Mouse (Mus musculus) brown adipose tissue, adult 24 weeks (tissue): ENCODE measurements around the gene Exoc3l2. TPM values are rescaled to one million over a fixed set of nuclear protein-coding genes. Genes with fewer than 3 reads are reported as not detected.

Experiments used
- H3K27ac ChIP-seq: fragments of 200-500 bp; replicated peaks from 2 replicates; pipeline ENCODE4 v1.5.1; 2012; ENCODE audit warnings: low read depth, mild to moderate bottlenecking, low read length
- H3K4me1 ChIP-seq: fragments of 200-500 bp; 2 replicates; pipeline ENCODE4 v1.6.1; 2012; ENCODE audit warnings: low read length, mixed read lengths; ENCODE audit not compliant: control insufficient read depth, insufficient read depth, insufficient read length
- H3K4me3 ChIP-seq: fragments of 200-500 bp; 2 replicates; pipeline ENCODE4 v1.5.1; 2012; ENCODE audit warnings: low read depth, mild to moderate bottlenecking, low read length, moderate library complexity; ENCODE audit not compliant: insufficient read depth
- polyA plus RNA-seq: library from polyadenylated mRNA; stranded (reverse); fragments of >200 nt; gene quantifications from 2 replicates; pipeline ENCODE4 v1.2.4, GENCODE M21; 2012; ENCODE audit not compliant: missing spikeins, insufficient read depth, insufficient read length

Exoc3l2 gene
- polyA plus RNA-seq, 1 experiment = 0.79 TPM

DNA sequence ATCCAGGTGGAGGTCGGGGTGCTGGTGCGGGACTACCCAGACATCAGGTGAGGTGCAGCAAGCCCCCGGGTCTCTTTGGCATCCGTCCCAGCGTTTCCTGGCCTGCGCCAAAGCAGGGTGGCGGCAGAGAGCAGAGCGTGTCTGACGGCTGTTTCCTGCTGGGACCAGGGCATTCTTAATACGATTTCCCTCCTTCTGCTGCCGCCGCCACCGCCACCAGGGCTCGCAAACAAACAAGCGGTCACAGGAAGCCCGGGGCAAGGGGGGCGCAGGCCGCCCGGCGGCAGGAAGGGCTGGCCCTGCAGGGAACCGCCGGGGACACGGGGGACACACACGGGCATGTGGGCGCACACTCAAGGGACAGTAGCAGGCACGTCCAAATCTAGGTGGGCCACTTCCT, 28.6 kb downstream of the Exoc3l2 start:
- Histone ChIP-seq H3K27ac (peak overlapping the region; percentile 41; the same call in 1 of the 2 replicates), H3K4me3 (no peak overlapping the region; the same call in 1 of the 2 replicates), H3K4me1 (peaks cover 7% of the 10 kb centered on the region)

DNA sequence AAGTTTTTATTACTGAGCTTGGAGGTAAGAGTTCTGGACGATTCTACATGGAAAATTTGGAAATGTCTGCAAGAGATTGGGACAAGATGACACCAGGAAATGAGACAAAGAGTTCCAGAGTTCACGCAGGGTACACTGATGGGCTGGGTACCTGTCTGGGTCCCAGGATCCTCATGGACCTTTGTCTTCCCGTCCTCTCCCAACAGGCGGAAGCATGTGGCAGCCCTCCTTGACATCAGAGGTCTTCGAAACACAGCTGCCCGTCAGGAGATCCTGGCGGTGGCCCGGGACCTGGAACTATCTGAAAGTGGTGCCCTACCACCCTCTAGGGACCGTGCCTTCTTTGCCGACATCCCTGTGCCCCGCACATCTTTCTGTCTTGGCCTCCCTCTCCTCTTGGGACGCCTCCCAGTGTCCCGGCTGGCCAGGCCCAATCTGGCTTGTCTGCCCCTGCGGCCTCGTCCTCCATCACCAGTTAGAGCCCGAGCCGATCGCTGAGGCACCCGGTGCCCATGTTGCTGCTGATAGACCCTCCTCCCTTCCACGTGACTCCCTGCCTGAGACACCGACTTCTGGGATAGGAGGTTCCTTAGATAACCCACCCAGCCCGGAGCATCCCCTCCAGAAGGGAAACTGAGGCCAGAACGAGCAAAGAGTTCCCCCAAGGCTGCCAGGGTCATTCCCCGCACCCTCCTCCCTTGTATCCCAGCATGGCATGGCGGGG, 31.8 kb downstream of the Exoc3l2 start:
- Histone ChIP-seq H3K4me3 (no peak overlapping the region), H3K27ac (no peak overlapping the region), H3K4me1 (peaks cover 7% of the 10 kb centered on the region)

GRCm38 (mm10) chr7:19495521-19496213, 32.5 kb downstream of the Exoc3l2 start:
- Histone ChIP-seq H3K27ac (no peak overlapping the region), H3K4me3 (no peak overlapping the region), H3K4me1 (peaks cover 7% of the 10 kb centered on the region)

GRCm38 (mm10) chr7:19496214-19496555, 33.1 kb downstream of the Exoc3l2 start:
- no peak overlapping the region for H3K27ac ChIP-seq
- peaks cover 7% of the 10 kb centered on the region for H3K4me1 ChIP-seq
- no peak overlapping the region for H3K4me3 ChIP-seq

GRCm38 (mm10) chr7:19498326-19498725, 35.2 kb downstream of the Exoc3l2 start:
- H3K4me1 ChIP-seq = 0 out of 2 replicates have a peak, but pooled peaks cover 2% of the 10 kb centered on the region
- no peak overlapping the region for H3K4me3 ChIP-seq
- H3K27ac ChIP-seq = no peak overlapping the region

- no peak overlapping the region for H3K27ac ChIP-seq
- 0 out of 2 replicates have a peak, but pooled peaks cover 2% of the 10 kb centered on the region for H3K4me1 ChIP-seq
- H3K4me3 ChIP-seq = no peak overlapping the region
These were observed 37.6 kb downstream of the Exoc3l2 start for GRCm38 (mm10) chr7:19500420-19501363.

GRCm38 (mm10) chr7:19501658-19502057, 38.5 kb downstream of the Exoc3l2 start:
- no peaks in the 10 kb centered on the region for H3K4me1 ChIP-seq
- 0 out of 2 replicates have a peak overlapping the region, but pooled peaks have one; percentile 5 for H3K27ac ChIP-seq
- H3K4me3 ChIP-seq = no peak overlapping the region

DNA sequence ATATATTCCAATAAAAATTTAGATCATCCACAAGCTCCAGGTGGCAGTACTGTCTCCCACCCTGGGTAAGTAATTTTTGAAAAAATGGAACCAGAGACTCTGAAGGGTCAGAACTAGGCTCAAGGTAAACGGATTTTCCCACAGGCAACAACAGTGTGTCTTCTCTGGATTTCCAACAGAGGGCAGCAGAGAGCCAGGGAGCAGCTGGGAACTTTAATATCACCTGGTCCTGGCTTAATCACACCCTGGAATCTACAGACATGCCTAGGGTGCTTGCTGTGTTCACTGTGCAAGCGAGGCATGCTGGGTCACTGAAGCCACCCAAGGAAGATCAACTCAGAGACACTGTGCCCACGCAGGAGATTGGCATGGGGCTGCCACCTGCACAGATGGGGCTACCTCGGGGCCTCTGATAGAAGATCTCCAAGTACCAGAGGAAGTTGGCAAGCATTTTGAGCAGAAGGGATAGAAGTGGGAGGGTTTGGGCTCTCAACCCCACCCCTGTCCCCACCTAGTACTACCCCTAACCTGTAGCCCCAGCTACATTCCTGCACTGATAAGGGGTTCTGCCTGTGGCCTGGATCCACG, 40.4 kb downstream of the Exoc3l2 start:
- Histone ChIP-seq H3K27ac (no peak overlapping the region), H3K4me1 (no peaks in the 10 kb centered on the region; the same call in 1 of the 2 replicates), H3K4me3 (no peak overlapping the region)

DNA sequence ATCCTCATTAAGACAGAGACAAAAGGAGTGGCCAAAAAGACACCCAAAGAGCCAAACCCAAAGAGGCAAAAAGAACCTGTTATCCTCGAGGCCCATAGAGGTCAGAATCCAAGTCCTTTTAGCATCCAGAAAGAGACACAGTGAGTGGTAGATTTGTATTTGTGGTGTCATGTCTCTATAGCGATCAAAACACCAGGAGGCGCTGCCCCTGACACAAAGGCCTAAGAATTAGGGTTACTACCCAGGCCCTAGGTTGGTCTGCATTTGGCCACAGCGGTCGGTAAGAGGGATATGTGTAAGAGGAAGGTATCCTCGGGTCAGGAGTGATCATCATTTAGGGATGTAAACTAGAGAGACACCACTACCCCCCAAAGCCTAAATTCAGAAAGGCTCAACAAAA, 43.2 kb downstream of the Exoc3l2 start:
- no peak overlapping the region for H3K27ac ChIP-seq
- H3K4me1 ChIP-seq = peaks cover 3% of the 10 kb centered on the region
- no peak overlapping the region for H3K4me3 ChIP-seq

GRCm38 (mm10) chr7:19506969-19507611, 44.0 kb downstream of the Exoc3l2 start:
- H3K4me1 ChIP-seq = peaks cover 3% of the 10 kb centered on the region
- peak overlapping the region; percentile 95 for H3K4me3 ChIP-seq
- H3K27ac ChIP-seq = no peak overlapping the region

GRCm38 (mm10) chr7:19507612-19507981, 44.5 kb downstream of the Exoc3l2 start:
- Histone ChIP-seq H3K4me1 (peaks cover 3% of the 10 kb centered on the region), H3K4me3 (peak overlapping the region; percentile 95), H3K27ac (no peak overlapping the region)

DNA sequence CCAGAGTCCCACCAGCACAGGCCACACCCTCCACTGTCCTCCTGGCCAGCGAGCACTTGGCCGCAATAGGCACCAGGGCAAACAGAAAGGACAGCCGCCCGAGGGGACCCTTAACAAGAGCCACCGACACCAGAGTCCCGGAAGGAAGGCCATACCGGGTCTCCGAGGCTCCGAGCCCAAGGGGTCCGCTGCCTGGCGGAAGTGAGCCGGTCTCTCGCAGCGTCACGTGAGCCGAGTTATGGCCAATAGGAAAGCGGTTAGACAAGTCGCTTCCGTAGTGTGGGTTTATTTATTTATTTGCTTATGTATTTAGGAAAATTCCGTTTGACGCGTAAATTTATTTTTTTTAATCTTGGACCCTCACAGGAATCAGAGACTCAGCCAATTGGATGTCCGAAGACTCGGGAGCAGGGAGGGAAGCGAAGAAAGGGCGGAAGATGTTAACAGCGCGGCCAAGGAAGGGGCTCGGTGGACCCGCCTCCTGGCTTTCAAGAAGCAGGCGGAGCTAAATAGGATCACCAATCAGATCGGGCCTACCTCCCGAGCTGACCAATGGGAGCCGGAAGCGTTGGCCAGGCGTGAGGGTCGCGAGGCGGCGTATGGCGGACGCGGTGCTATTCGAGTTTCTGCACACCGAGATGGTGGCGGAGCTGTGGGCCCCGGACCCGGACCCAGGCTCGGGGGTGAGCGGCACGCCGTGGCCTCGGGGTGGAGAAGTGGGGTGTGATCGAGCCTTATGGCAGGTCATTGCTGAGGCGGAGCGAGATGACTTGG, 45.2 kb downstream of the Exoc3l2 start, which contains the start of the genes Bloc1s3 and Trappc6a:
Gene Bloc1s3, minus strand, starts transcription at position 218 of the 774 bp plus-strand sequence.
Gene Trappc6a, plus strand, starts transcription at position 246 of the 774 bp plus-strand sequence.
- Histone ChIP-seq H3K4me1 (peaks cover 3% of the 10 kb centered on the region), H3K4me3 (peak within 1 kb of the TSS; percentile 95), H3K27ac (peak within 1 kb of the TSS; percentile 77)

DNA sequence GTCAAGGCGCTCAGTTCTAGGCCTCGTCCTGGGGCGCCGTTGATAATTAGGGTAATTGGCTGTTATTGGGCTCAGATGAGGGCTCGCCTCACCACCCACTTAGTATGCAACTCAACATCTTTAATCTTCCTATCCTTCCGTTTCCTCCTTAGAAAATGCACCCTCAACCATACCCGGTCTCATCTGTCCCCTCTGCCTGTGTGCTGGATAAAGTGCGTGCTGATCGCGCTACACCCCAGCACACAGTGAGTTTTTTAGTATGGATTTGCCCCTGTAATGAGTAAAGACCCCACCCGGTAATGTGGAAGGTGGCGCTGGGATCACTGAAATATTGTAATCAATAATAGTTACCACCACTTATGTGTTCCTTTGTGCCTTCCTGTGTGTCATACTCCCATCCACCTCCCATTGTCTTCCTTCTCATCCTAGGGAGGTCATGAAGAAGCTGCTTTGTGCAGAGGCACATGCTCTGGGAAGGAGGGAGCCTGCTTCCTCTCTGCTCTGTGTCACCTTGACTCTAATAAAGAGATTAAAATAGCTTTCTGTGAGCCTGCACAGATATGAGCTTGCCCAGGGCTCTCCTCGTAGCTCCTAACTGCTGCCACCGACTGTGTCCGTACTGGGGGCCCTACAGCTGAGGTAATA, 45.9 kb downstream of the Exoc3l2 start:
- peak overlapping the region; percentile 95 for H3K4me3 ChIP-seq
- peak overlapping the region; percentile 33; the same call in 1 of the 2 replicates for H3K27ac ChIP-seq
- peaks cover 4% of the 10 kb centered on the region for H3K4me1 ChIP-seq
